ENCODE assay signal across 8 mouse cellular contexts in the genomic region with DNA sequence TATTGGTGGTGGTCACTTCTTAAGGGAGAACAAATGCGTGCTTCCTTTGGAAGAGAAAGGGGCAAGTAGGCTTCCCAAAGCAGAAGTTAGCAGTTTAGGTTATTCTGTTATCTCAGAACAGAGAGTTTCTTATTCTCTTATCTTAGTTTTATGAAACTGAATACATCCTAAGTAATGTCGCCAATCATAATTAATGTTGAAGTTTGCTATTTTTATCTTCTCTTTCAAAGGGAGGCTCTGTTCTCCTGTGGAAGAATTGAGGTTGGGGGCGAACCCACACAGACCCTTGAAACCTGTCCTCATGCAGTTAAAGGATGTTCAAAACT. TPM values are rescaled to one million over a fixed set of nuclear protein-coding genes. Genes with fewer than 3 reads are reported as not detected.
DNase-seq lines count a peak whose midpoint lies in the region; ATAC-seq and TF ChIP-seq lines count a peak whose summit lies in the region.

No protein-coding gene starts in this region.

- TF ChIP-seq POLR2A in myocyte (IDR thresholded peaks at IDR 0.05; ENCODE audit: insufficient read length, low read depth) = no peak

- peak overlapping the region; percentile 84 for H3K27ac ChIP-seq in layer of hippocampus, adult 2 months
- H3K27ac ChIP-seq in embryonic facial prominence, embryonic 13.5 days = peak overlapping the region; percentile 82; the same call in 1 of the 2 replicates
- H3K27ac ChIP-seq in intestine, embryonic 15.5 days = no peak overlapping the region

- no peak for TF ChIP-seq CTCF in layer of hippocampus, adult 2 months (conservative IDR thresholded peaks at IDR 0.05)

- no peak for DNase-seq in layer of hippocampus, adult 2 months (ENCODE audit: low spot score in 2 of 2)
- DNase-seq in layer of hippocampus, postnatal 25 days (ENCODE audit: extremely low spot score in 1 of 2, low spot score in 1 of 2) = no peak
- no peak for DNase-seq in MN1 (ENCODE audit: low spot score)
- no peak for DNase-seq in ovary, adult 18-20 months (ENCODE audit: low spot score)

- H3ac ChIP-seq in myocyte (ENCODE audit: control insufficient read depth, insufficient read length) = no peak overlapping the region

- no peaks in the 10 kb centered on the region for H3K9me3 ChIP-seq in embryonic facial prominence, embryonic 13.5 days
- no peaks in the 10 kb centered on the region for H3K9me3 ChIP-seq in intestine, embryonic 15.5 days

- no peak for ATAC-seq in embryonic facial prominence, embryonic 13.5 days (ENCODE audit: insufficient number of reproducible peaks, insufficient read depth, low FRiP score, low TSS enrichment, low read depth)
- no peak for ATAC-seq in intestine, embryonic 15.5 days
- no peak for ATAC-seq in erythroid progenitor cell, adult 5-6 weeks (replicated peaks; ENCODE audit: low FRiP score, poor library complexity, severe bottlenecking)

- H3K36me3 ChIP-seq in embryonic facial prominence, embryonic 13.5 days = peaks cover 23% of the 10 kb centered on the region
- 0 out of 2 replicates have a peak, but pooled peaks cover 7% of the 10 kb centered on the region for H3K36me3 ChIP-seq in intestine, embryonic 15.5 days
- peaks cover 23% of the 10 kb centered on the region for H3K36me3 ChIP-seq in myocyte (ENCODE audit: control insufficient read depth, insufficient read depth)

- H3K4me2 ChIP-seq in embryonic facial prominence, embryonic 13.5 days = peak overlapping the region; percentile 68
- H3K4me2 ChIP-seq in intestine, embryonic 15.5 days (replicated peaks) = peak overlapping the region; percentile 70
- peak overlapping the region; percentile 88 for H3K4me2 ChIP-seq in myocyte (ENCODE audit: low read depth)

- peaks cover 10% of the 10 kb centered on the region for H3K4me1 ChIP-seq in embryonic facial prominence, embryonic 13.5 days
- H3K4me1 ChIP-seq in intestine, embryonic 15.5 days (replicated peaks) = 0 out of 2 replicates have a peak, but pooled peaks cover 3% of the 10 kb centered on the region

- no peaks in the 10 kb centered on the region for H3K27me3 ChIP-seq in embryonic facial prominence, embryonic 13.5 days
- no peaks in the 10 kb centered on the region for H3K27me3 ChIP-seq in intestine, embryonic 15.5 days (replicated peaks)
- H3K27me3 ChIP-seq in myocyte (ENCODE audit: control insufficient read depth, insufficient read depth, insufficient read length) = no peaks in the 10 kb centered on the region

- H3K4me3 ChIP-seq in layer of hippocampus, adult 2 months = peak overlapping the region; percentile 68
- H3K4me3 ChIP-seq in embryonic facial prominence, embryonic 13.5 days = peak overlapping the region; percentile 74
- H3K4me3 ChIP-seq in intestine, embryonic 15.5 days (replicated peaks) = peak overlapping the region; percentile 85
- H3K4me3 ChIP-seq in myocyte = peak overlapping the region; percentile 48

- 57% methylated on average over 3 of the region's 3 CpGs for WGBS in embryonic facial prominence, embryonic 13.5 days
- WGBS in intestine, embryonic 15.5 days = 46% methylated on average over 3 of the region's 3 CpGs

- H3K79me2 ChIP-seq in myocyte (ENCODE audit: control insufficient read depth, insufficient read depth) = peaks cover 5% of the 10 kb centered on the region

- H3K9ac ChIP-seq in embryonic facial prominence, embryonic 13.5 days = peak overlapping the region; percentile 79
- peak overlapping the region; percentile 83; the same call in 1 of the 2 replicates for H3K9ac ChIP-seq in intestine, embryonic 15.5 days

TF ChIP-seq in myocyte, 11 proteins besides CTCF, POLR2A, EP300 and RAD21:
- TF ChIP-seq POLR2AphosphoS2 (IDR thresholded peaks at IDR 0.05; ENCODE audit: insufficient read length, low read depth) (no peak), TCF3 (IDR thresholded peaks at IDR 0.05; ENCODE audit: insufficient read length, low read depth) (no peak), REST (IDR thresholded peaks at IDR 0.05; ENCODE audit: insufficient read depth, insufficient read length) (no peak), TCF12 (IDR thresholded peaks at IDR 0.05; ENCODE audit: insufficient read depth, poor library complexity, severe bottlenecking) (no peak), SRF (IDR thresholded peaks at IDR 0.05; ENCODE audit: control insufficient read depth, insufficient read length, low read depth) (no peak), CEBPB (IDR thresholded peaks at IDR 0.05; ENCODE audit: insufficient read depth, poor library complexity, severe bottlenecking) (no peak)

RNA-seq across cellular contexts. Expression of a gene that starts 0.7 kb away (rescaled TPM):
- total RNA-seq in layer of hippocampus, adult 2 months (2021) = 10 to 100 TPM; 15.5 to 23.8 TPM
- 10 to 100 TPM; 19.9 to 20.0 TPM for total RNA-seq in layer of hippocampus, postnatal 25 days (2021)
- polyA plus RNA-seq in embryonic facial prominence, embryonic 13.5 days (2015; fragmentation: Nextera tagmentation; extraction: Ambion mirVana) = 46.2 and 46.3 TPM in 2 replicates
- 49.9 and 57.0 TPM in 2 replicates for polyA plus RNA-seq in intestine, embryonic 15.5 days (2015; fragmentation: Nextera tagmentation; extraction: Ambion mirVana)
- 43.4 TPM for polyA plus RNA-seq in myocyte (2012; fragmentation: generic; extraction: Trizol)
- total RNA-seq in erythroid progenitor cell, adult 5-6 weeks (2015; ENCODE audit: low replicate concordance) = 8.8 and 9.7 TPM in 2 replicates
- total RNA-seq in erythroid progenitor cell, adult 5-6 weeks (2017; ENCODE audit: low replicate concordance) = 8.4 and 10.5 TPM in 2 replicates

RNA-seq across cellular contexts. Expression of a gene that starts 28.1 kb away (rescaled TPM):
- total RNA-seq in layer of hippocampus, adult 2 months (2021) = 10 to 100 TPM; 29.1 to 29.6 TPM
- 10 to 100 TPM; 28.5 to 32.7 TPM for total RNA-seq in layer of hippocampus, postnatal 25 days (2021)
- polyA plus RNA-seq in embryonic facial prominence, embryonic 13.5 days (2015; fragmentation: Nextera tagmentation; extraction: Ambion mirVana) = 52.1 and 54.0 TPM in 2 replicates
- 36.3 and 42.2 TPM in 2 replicates for polyA plus RNA-seq in intestine, embryonic 15.5 days (2015; fragmentation: Nextera tagmentation; extraction: Ambion mirVana)
- 12.2 TPM for polyA plus RNA-seq in myocyte (2012; fragmentation: generic; extraction: Trizol)
- total RNA-seq in erythroid progenitor cell, adult 5-6 weeks (2015; ENCODE audit: low replicate concordance) = 66.7 and 82.2 TPM in 2 replicates
- total RNA-seq in erythroid progenitor cell, adult 5-6 weeks (2017; ENCODE audit: low replicate concordance) = 44.2 and 47.7 TPM in 2 replicates

RNA-seq across cellular contexts. Expression of a gene that starts 28.2 kb away (rescaled TPM):
- total RNA-seq in layer of hippocampus, adult 2 months (2021) = 100 to 1,000 TPM; 122 to 130 TPM
- 100 to 1,000 TPM; 119 to 138 TPM for total RNA-seq in layer of hippocampus, postnatal 25 days (2021)
- polyA plus RNA-seq in embryonic facial prominence, embryonic 13.5 days (2015; fragmentation: Nextera tagmentation; extraction: Ambion mirVana) = 263 and 267 TPM in 2 replicates
- 258 and 264 TPM in 2 replicates for polyA plus RNA-seq in intestine, embryonic 15.5 days (2015; fragmentation: Nextera tagmentation; extraction: Ambion mirVana)
- 220 TPM for polyA plus RNA-seq in myocyte (2012; fragmentation: generic; extraction: Trizol)
- 54.8 and 67.9 TPM in 2 replicates for total RNA-seq in erythroid progenitor cell, adult 5-6 weeks (2015; ENCODE audit: low replicate concordance)
- total RNA-seq in erythroid progenitor cell, adult 5-6 weeks (2017; ENCODE audit: low replicate concordance) = 65.8 and 82.7 TPM in 2 replicates

RNA-seq across cellular contexts. Expression of a gene that starts 36.4 kb away (rescaled TPM):
- 1 to 10 TPM; 2.1 to 3.5 TPM for total RNA-seq in layer of hippocampus, adult 2 months (2021)
- 1 to 10 TPM; 2.5 to 4.2 TPM for total RNA-seq in layer of hippocampus, postnatal 25 days (2021)
- polyA plus RNA-seq in embryonic facial prominence, embryonic 13.5 days (2015; fragmentation: Nextera tagmentation; extraction: Ambion mirVana) = 1.7 TPM in 2 replicates
- 1.2 and 2.2 TPM in 2 replicates for polyA plus RNA-seq in intestine, embryonic 15.5 days (2015; fragmentation: Nextera tagmentation; extraction: Ambion mirVana)
- polyA plus RNA-seq in myocyte (2012; fragmentation: generic; extraction: Trizol) = 1.2 TPM
- total RNA-seq in erythroid progenitor cell, adult 5-6 weeks (2015; ENCODE audit: low replicate concordance) = 5.0 TPM in 1 of 2 replicates, not detected in the other
- 0.13 and 2.2 TPM in 2 replicates for total RNA-seq in erythroid progenitor cell, adult 5-6 weeks (2017; ENCODE audit: low replicate concordance)
